Mouse (Mus musculus) spleen, adult 12 weeks (tissue): ENCODE results near the gene Agpat1.

Experiments used
- DNase-seq: peaks from one replicate; pipeline ENCODE4 v3.0.0; 2022; ENCODE audit warnings: low spot score

Gene Agpat1

GRCm38 (mm10) chr17:34604061-34604508, at the start of gene Agpat1:
Agpat1 (plus strand) TSS chr17:34604262.
- DNase-seq, result peak; percentile 92

- DNase-seq, result peak; percentile 70
These were observed 48.6 kb upstream of the Agpat1 start for GRCm38 (mm10) chr17:34555483-34555882.

DNA sequence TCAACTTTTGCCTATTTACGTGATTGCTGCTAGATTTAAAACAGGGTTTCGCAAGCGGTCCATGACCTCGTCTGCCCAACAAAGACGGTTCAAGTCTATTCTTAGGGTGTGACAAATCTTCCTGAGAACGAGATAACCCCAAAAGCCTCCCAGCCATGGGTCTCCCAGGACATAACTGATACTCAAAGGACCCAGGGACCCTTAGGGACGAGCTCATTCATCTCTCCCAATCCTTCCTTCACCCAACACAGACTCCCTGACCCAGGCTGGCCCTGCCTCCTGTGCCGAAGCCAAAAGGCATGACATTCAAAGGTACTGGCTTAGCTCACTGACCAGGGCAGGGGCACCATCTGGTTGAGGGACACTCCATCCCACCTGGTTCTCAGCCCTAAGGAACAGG, 47.7 kb upstream of the Agpat1 start:
- DNase-seq, result no peak

- DNase-seq, result no peak
These were observed 46.7 kb upstream of the Agpat1 start for GRCm38 (mm10) chr17:34557411-34557810.

- no peak for DNase-seq
These were observed 44.9 kb upstream of the Agpat1 start for GRCm38 (mm10) chr17:34559116-34559515.

DNA sequence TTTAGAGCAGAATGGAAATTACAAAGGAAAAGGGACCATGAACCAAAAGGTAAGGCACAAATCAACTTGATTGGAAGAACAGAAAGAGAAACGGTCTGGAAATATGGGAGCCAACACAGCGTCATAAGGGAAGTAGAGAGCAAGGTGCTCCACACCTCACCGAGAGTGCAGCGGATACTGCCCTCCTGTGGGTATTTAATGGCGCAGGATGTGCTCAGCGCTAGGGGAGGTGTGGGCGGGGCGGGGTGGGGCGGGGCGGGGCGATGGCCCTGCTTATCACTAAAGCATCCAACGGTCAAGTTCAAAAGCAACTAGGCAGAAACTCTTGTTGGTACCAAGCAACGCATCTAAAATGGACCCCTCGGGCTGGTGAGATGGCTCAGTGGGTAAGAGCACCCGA, 44.2 kb upstream of the Agpat1 start:
- no peak for DNase-seq

- no peak for DNase-seq
These were observed 43.6 kb upstream of the Agpat1 start for GRCm38 (mm10) chr17:34560438-34560837.

GRCm38 (mm10) chr17:34561200-34561599, 42.9 kb upstream of the Agpat1 start:
- no peak for DNase-seq

GRCm38 (mm10) chr17:34562595-34562994, 41.5 kb upstream of the Agpat1 start:
- no peak for DNase-seq

- no peak for DNase-seq
These were observed 40.7 kb upstream of the Agpat1 start for GRCm38 (mm10) chr17:34563354-34563753.

DNA sequence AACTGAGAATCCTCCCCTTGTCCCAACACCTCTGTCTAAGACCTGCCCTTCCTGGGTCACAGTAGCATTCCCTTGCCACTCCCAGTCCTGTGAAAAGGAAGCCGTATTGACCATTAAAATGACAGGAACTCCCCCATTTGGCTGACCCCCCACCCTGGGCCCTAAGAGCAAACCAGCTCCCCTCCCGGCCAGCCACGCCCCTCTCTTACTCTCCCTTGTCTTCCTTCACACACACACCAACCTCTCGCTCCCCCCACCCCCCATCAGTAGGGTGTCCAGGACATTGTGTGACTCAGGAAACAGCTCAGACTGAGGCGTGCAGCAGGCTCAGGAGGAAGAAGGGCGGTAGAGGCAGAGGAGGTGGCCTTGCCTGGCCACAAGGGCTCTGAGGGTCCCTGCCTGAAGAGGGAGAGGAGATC, 40.0 kb upstream of the Agpat1 start, which contains the start of gene Notch4:
Gene Notch4, plus strand, starts transcription at position 266 of the 419 bp plus-strand sequence.
- DNase-seq, result no peak

GRCm38 (mm10) chr17:34564796-34565195, 39.3 kb upstream of the Agpat1 start:
- no peak for DNase-seq

- no peak for DNase-seq
These were observed 36.8 kb upstream of the Agpat1 start for GRCm38 (mm10) chr17:34567311-34567710.

DNA sequence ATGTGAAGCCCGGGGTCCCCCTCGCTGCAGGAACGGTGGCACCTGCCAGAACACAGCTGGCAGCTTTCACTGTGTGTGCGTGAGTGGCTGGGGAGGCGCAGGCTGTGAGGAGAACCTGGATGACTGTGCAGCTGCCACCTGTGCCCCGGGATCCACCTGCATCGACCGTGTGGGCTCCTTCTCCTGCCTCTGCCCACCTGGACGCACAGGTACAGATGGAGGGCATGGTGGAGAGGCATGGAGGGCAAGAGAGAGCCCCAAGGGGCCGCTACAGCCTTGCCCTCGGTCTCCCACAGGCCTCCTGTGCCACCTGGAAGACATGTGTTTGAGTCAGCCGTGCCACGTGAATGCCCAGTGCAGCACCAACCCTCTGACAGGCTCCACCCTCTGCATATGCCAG, 35.6 kb upstream of the Agpat1 start:
- DNase-seq, result no peak

DNA sequence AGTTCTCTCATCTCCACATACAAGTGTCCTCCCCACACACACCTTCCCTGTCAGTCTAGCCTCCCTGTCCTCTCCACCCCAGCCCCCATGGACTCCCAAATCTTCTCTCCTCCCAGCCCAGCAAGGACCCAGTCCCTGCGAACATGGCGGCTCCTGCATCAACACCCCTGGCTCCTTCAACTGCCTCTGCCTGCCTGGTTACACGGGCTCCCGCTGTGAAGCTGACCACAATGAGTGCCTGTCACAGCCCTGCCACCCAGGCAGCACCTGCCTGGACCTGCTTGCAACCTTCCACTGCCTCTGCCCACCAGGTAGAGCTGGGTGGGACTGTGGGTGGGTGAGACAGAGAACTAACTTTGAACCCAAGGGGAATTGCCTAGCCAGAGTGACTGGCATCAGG, 34.1 kb upstream of the Agpat1 start:
- no peak for DNase-seq

- DNase-seq, result no peak
These were observed 32.2 kb upstream of the Agpat1 start for GRCm38 (mm10) chr17:34571875-34572274.

DNA sequence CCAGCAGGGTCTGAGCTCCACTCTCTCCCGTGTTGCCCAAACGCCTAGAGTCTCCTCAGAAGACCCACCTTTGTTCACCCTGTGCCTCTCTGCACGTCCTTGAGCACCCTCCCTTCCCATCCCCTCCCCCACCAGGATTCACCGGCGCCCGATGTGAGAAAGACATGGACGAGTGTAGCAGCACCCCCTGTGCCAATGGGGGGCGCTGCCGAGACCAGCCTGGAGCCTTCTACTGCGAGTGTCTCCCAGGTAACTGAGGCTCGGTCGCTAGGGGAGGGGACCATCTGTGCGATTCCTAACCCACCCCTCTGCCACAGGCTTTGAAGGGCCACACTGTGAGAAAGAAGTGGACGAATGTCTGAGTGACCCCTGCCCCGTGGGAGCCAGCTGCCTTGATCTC, 31.7 kb upstream of the Agpat1 start:
- DNase-seq, result no peak

GRCm38 (mm10) chr17:34576577-34576976, 27.5 kb upstream of the Agpat1 start:
- no peak for DNase-seq

- DNase-seq, result no peak
These were observed 26.0 kb upstream of the Agpat1 start for GRCm38 (mm10) chr17:34578070-34578469.

GRCm38 (mm10) chr17:34582528-34582927, 21.5 kb upstream of the Agpat1 start:
- no peak for DNase-seq

DNA sequence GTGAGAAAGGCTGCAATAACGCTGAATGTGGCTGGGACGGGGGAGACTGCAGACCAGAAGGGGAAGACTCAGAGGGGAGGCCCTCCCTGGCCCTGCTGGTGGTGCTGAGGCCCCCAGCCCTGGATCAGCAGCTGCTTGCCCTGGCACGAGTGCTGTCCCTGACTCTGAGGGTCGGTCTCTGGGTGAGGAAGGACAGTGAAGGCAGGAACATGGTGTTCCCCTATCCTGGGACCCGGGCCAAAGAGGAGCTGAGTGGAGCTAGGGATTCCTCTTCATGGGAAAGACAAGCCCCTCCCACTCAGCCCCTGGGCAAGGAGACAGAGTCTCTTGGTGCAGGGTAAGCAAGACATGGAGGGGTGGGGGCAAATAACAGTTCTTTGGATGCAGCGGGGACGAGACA, 20.7 kb upstream of the Agpat1 start:
- DNase-seq, result no peak

- no peak for DNase-seq
These were observed 20.2 kb upstream of the Agpat1 start for GRCm38 (mm10) chr17:34583819-34584218.

DNA sequence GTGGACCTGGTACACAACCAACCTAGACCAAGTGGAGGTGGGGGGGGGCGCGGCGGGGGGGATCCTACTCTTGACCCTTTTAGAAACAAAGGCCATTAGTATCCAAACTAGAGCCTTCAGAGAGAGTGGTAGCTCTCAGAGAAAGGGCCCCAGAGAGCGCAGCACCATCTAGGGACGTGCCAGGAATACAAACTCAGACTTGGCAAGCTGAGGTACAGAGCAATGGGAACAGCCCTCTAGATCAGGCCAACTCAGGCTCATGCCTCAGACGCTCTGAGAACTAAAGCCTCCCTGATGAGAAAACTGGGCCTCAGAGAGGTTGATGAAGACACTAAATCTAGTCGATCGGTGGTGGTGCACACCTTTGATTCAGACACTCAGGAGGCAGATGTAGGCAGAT, 18.9 kb upstream of the Agpat1 start:
- no peak for DNase-seq

- no peak for DNase-seq
These were observed 17.9 kb upstream of the Agpat1 start for GRCm38 (mm10) chr17:34585877-34586771.
